In genomic region chr9:53705992-53706696, GRCm38 (mm10) we compare ENCODE assay signal across 8 mouse cellular contexts. TPM values are rescaled to one million over a fixed set of nuclear protein-coding genes. Genes with fewer than 3 reads are reported as not detected.
DNase-seq lines count a peak whose midpoint lies in the region; ATAC-seq and TF ChIP-seq lines count a peak whose summit lies in the region.

Rab39 (minus strand) TSS chr9:53706232.

- peak within 1 kb of the TSS; percentile 71 to 81 (median 78) for H3K4me3 ChIP-seq in CH12.LX (replicated peaks in 1 of 3; ENCODE audit: low read depth in 2 of 3, low read length in 2 of 3, poor library complexity in 1 of 3)
- peak within 1 kb of the TSS; percentile 65 for H3K4me3 ChIP-seq in forebrain, embryonic 13.5 days
- H3K4me3 ChIP-seq in liver, postnatal 0 days (ENCODE audit: low read depth, low read length): peak within 1 kb of the TSS; percentile 49
- peak within 1 kb of the TSS; percentile 73 for H3K4me3 ChIP-seq in neural tube, embryonic 13.5 days

- intact Hi-C loops in heart, postnatal 10 days (cut with DNase I): no loop called here

- peaks cover 1% of the 10 kb centered on the region for H3K27me3 ChIP-seq in CH12.LX (replicated peaks)
- H3K27me3 ChIP-seq in forebrain, embryonic 13.5 days: no peaks in the 10 kb centered on the region
- H3K27me3 ChIP-seq in liver, postnatal 0 days (ENCODE audit: insufficient read depth, low read length): peaks cover 7% of the 10 kb centered on the region
- no peaks in the 10 kb centered on the region for H3K27me3 ChIP-seq in neural tube, embryonic 13.5 days

- peak within 1 kb of the TSS; percentile 24; the same call in 1 of the 2 replicates for H3K27ac ChIP-seq in CH12.LX (ENCODE audit: insufficient read depth, low read depth)
- H3K27ac ChIP-seq in forebrain, embryonic 13.5 days: no peak within 1 kb of the TSS
- H3K27ac ChIP-seq in liver, postnatal 0 days (ENCODE audit: low read depth): peak within 1 kb of the TSS; percentile 55; the same call in 1 of the 2 replicates
- peak within 1 kb of the TSS; percentile 52 for H3K27ac ChIP-seq in neural tube, embryonic 13.5 days (replicated peaks)

- TF ChIP-seq EP300 in CH12.LX (IDR thresholded peaks at IDR 0.05; ENCODE audit: low read length): no peak
- no peak for TF ChIP-seq EP300 in liver, postnatal 0 days (IDR thresholded peaks at IDR 0.05; ENCODE audit: low read depth)

- peak within 1 kb of the TSS; percentile 79 for H3K4me2 ChIP-seq in CH12.LX (ENCODE audit: insufficient read depth, low read depth, poor library complexity, severe bottlenecking)
- H3K4me2 ChIP-seq in forebrain, embryonic 13.5 days: peak within 1 kb of the TSS; percentile 76
- H3K4me2 ChIP-seq in liver, postnatal 0 days (ENCODE audit: low read depth, low read length): peak within 1 kb of the TSS; percentile 74
- peak within 1 kb of the TSS; percentile 66 for H3K4me2 ChIP-seq in neural tube, embryonic 13.5 days

- dilution Hi-C loops in CH12.LX (cut with MboI; ENCODE audit: extremely low pct_ligation_motif_present, extremely low pct_unique_long_range_greater_than_20kb, low sequenced_read_pairs): no loop called here

- no peaks in the 10 kb centered on the region for H3K36me3 ChIP-seq in CH12.LX (replicated peaks in 1 of 2; ENCODE audit: control insufficient read depth in 1 of 2, insufficient read depth in 1 of 2, low read length in 1 of 2)
- no peaks in the 10 kb centered on the region for H3K36me3 ChIP-seq in forebrain, embryonic 13.5 days (ENCODE audit: poor library complexity, severe bottlenecking)
- H3K36me3 ChIP-seq in liver, postnatal 0 days (replicated peaks; ENCODE audit: insufficient read depth, low read length): no peaks in the 10 kb centered on the region
- no peaks in the 10 kb centered on the region for H3K36me3 ChIP-seq in neural tube, embryonic 13.5 days

- peaks cover 0 to 10% of the 10 kb centered on the region in 2 experiments; a peak in 2 of 4 replicates for H3K4me1 ChIP-seq in CH12.LX (ENCODE audit: control insufficient read depth in 1 of 2, insufficient read depth in 2 of 2)
- H3K4me1 ChIP-seq in forebrain, embryonic 13.5 days: peaks cover 10% of the 10 kb centered on the region
- H3K4me1 ChIP-seq in liver, postnatal 0 days (ENCODE audit: insufficient read depth): peaks cover 8% of the 10 kb centered on the region
- peaks cover 14% of the 10 kb centered on the region for H3K4me1 ChIP-seq in neural tube, embryonic 13.5 days (replicated peaks)

- TF ChIP-seq CTCF in CH12.LX (conservative IDR thresholded peaks at IDR 0.05 in 1 of 2, IDR thresholded peaks at IDR 0.05 in 1 of 2; ENCODE audit: low read depth in 2 of 2, low read length in 2 of 2): no peak
- TF ChIP-seq CTCF in liver, postnatal 0 days (IDR thresholded peaks at IDR 0.05; ENCODE audit: low read depth): no peak

- H3K9me3 ChIP-seq in CH12.LX (replicated peaks; ENCODE audit: low read length): no peaks in the 10 kb centered on the region
- H3K9me3 ChIP-seq in forebrain, embryonic 13.5 days (replicated peaks): no peaks in the 10 kb centered on the region
- no peaks in the 10 kb centered on the region for H3K9me3 ChIP-seq in liver, postnatal 0 days (ENCODE audit: low read length)
- no peaks in the 10 kb centered on the region for H3K9me3 ChIP-seq in neural tube, embryonic 13.5 days

- no peak for TF ChIP-seq POLR2A in CH12.LX (IDR thresholded peaks at IDR 0.05; ENCODE audit: low read depth, low read length)

- in situ Hi-C loops in CH12.LX (cut with MboI; ENCODE audit: low pct_ligation_motif_present, low pct_unique_long_range_greater_than_20kb, low sequenced_read_pairs): no loop called here

- 0 out of 2 replicates have a peak, but pooled peaks cover 2% of the 10 kb centered on the region for H3K79me2 ChIP-seq in CH12.LX (replicated peaks; ENCODE audit: control insufficient read depth, extremely low read depth, insufficient read depth, poor library complexity, severe bottlenecking)

- peak within 1 kb of the TSS; percentile 69; the same call in 1 of the 2 replicates for H3K9ac ChIP-seq in CH12.LX (ENCODE audit: insufficient read depth, low read depth)
- H3K9ac ChIP-seq in forebrain, embryonic 13.5 days: peak within 1 kb of the TSS; percentile 73
- no peak within 1 kb of the TSS; the same call in 1 of the 2 replicates for H3K9ac ChIP-seq in liver, postnatal 0 days (replicated peaks)
- peak within 1 kb of the TSS; percentile 71 for H3K9ac ChIP-seq in neural tube, embryonic 13.5 days

- under 1% methylated on average over 49 of the region's 49 CpGs for WGBS in forebrain, embryonic 13.5 days
- under 1% methylated on average over 47 of the region's 49 CpGs for WGBS in liver, postnatal 0 days (ENCODE audit: insufficient replicate concordance)
- under 1% methylated on average over 43 of the region's 49 CpGs for WGBS in neural tube, embryonic 13.5 days

- no peak for TF ChIP-seq RAD21 in CH12.LX (IDR thresholded peaks at IDR 0.05; ENCODE audit: low read depth, low read length)

- ATAC-seq in cerebellum, adult (ENCODE audit: insufficient number of reproducible peaks, low FRiP score, low TSS enrichment): peak; percentile 72
- peak; percentile 98 for ATAC-seq in forebrain, embryonic 13.5 days
- peak; percentile 89 for ATAC-seq in liver, postnatal 0 days
- peak; percentile 97 for ATAC-seq in neural tube, embryonic 13.5 days (ENCODE audit: low read depth)

- DNase-seq in CH12.LX (ENCODE audit: extremely low read depth): peak; percentile 95
- DNase-seq in heart, postnatal 10 days: peak; percentile 73 to 81
- peak; percentile 84 for DNase-seq in layer of hippocampus, adult 11-12 months (ENCODE audit: low spot score)
- DNase-seq in liver, postnatal 0 days: peak; percentile 91
- DNase-seq in telencephalon, adult 2 months (ENCODE audit: low read depth, low spot score): peak; percentile 72

TF ChIP-seq in CH12.LX, 34 proteins besides CTCF, POLR2A, EP300 and RAD21 (continues in another document):
- TF ChIP-seq RCOR1 (conservative IDR thresholded peaks at IDR 0.05; ENCODE audit: low read depth, low read length): no peak
- TF ChIP-seq UBTF (IDR thresholded peaks at IDR 0.05; ENCODE audit: low read depth, low read length): no peak
- TF ChIP-seq MYC (IDR thresholded peaks at IDR 0.05; ENCODE audit: low read depth, low read length): no peak
- TF ChIP-seq BHLHE40 (IDR thresholded peaks at IDR 0.05; ENCODE audit: low read depth, low read length): 0 out of 2 replicates have a peak, but pooled peaks have one; percentile 11
- TF ChIP-seq ZKSCAN1 (IDR thresholded peaks at IDR 0.05; ENCODE audit: borderline replicate concordance, low read depth, low read length): no peak
- TF ChIP-seq IRF4 (IDR thresholded peaks at IDR 0.05; ENCODE audit: low read depth, low read length): no peak
- no peak for TF ChIP-seq ZNF384 (IDR thresholded peaks at IDR 0.05; ENCODE audit: low read depth, low read length)
- TF ChIP-seq TCF12 (IDR thresholded peaks at IDR 0.05; ENCODE audit: low read depth, low read length): no peak
- TF ChIP-seq JUND (conservative IDR thresholded peaks at IDR 0.05; ENCODE audit: low read depth, low read length): no peak
- no peak for TF ChIP-seq ZC3H11A (IDR thresholded peaks at IDR 0.05; ENCODE audit: low read depth, low read length)
- no peak for TF ChIP-seq NELFE (IDR thresholded peaks at IDR 0.05; ENCODE audit: low read depth, low read length)
- peak; percentile 75; the same call in 1 of the 2 replicates for TF ChIP-seq CHD2 (IDR thresholded peaks at IDR 0.05; ENCODE audit: low read length)
- TF ChIP-seq ZMIZ1 (IDR thresholded peaks at IDR 0.05; ENCODE audit: low read depth, low read length): 0 out of 2 replicates have a peak, but pooled peaks have one; percentile 19
- TF ChIP-seq MEF2A (IDR thresholded peaks at IDR 0.05; ENCODE audit: borderline replicate concordance, low read depth, low read length): 0 out of 2 replicates have a peak, but pooled peaks have one; percentile 36
- no peak for TF ChIP-seq MAFK (IDR thresholded peaks at IDR 0.05; ENCODE audit: insufficient replicate concordance, low read length)
- no peak for TF ChIP-seq POLR2AphosphoS2 (IDR thresholded peaks at IDR 0.05; ENCODE audit: low read depth, low read length)
- TF ChIP-seq ELF1 (IDR thresholded peaks at IDR 0.05; ENCODE audit: low read depth, low read length): peak; percentile 53
- peak; percentile 95 for TF ChIP-seq MXI1 (IDR thresholded peaks at IDR 0.05; ENCODE audit: low read depth, low read length)
- TF ChIP-seq USF1 (IDR thresholded peaks at IDR 0.05; ENCODE audit: low read depth, low read length): no peak
- no peak for TF ChIP-seq CHD1 (IDR thresholded peaks at IDR 0.05; ENCODE audit: low read depth, low read length)
- TF ChIP-seq NRF1 (IDR thresholded peaks at IDR 0.05; ENCODE audit: low read depth, low read length): peak; percentile 45; the same call in 1 of the 2 replicates
- no peak for TF ChIP-seq GABPA (IDR thresholded peaks at IDR 0.05; ENCODE audit: insufficient replicate concordance, low read depth, low read length)
- TF ChIP-seq PAX5 (IDR thresholded peaks at IDR 0.05; ENCODE audit: low read length): no peak
- TF ChIP-seq SMC3 (IDR thresholded peaks at IDR 0.05; ENCODE audit: low read depth, low read length): no peak
- TF ChIP-seq MAZ (IDR thresholded peaks at IDR 0.05; ENCODE audit: low read depth, low read length): no peak
- TF ChIP-seq MAX (IDR thresholded peaks at IDR 0.05; ENCODE audit: low read length): 0 out of 2 replicates have a peak, but pooled peaks have one; percentile 2
- TF ChIP-seq USF2 (conservative IDR thresholded peaks at IDR 0.05; ENCODE audit: low read depth, low read length): no peak
- TF ChIP-seq SIN3A (IDR thresholded peaks at IDR 0.05; ENCODE audit: low read length): peak; percentile 97
- no peak for TF ChIP-seq KAT2A (IDR thresholded peaks at IDR 0.05; ENCODE audit: insufficient replicate concordance, low read length)
- no peak for TF ChIP-seq E2F4 (IDR thresholded peaks at IDR 0.05; ENCODE audit: insufficient replicate concordance, low read depth, low read length)
- TF ChIP-seq TBP (conservative IDR thresholded peaks at IDR 0.05; ENCODE audit: low read depth, low read length): no peak; the same call in 1 of the 2 replicates
- TF ChIP-seq HCFC1 (IDR thresholded peaks at IDR 0.05; ENCODE audit: low read depth, low read length): no peak
- no peak for TF ChIP-seq ETS1 (conservative IDR thresholded peaks at IDR 0.05; ENCODE audit: low read depth, low read length)

RNA-seq across cellular contexts. Expression of gene Rab39, which starts in this region (rescaled TPM):
- total RNA-seq in CH12.LX (2012; rRNA removed) (2.1 and 2.4 TPM in 2 replicates), CH12.LX (2014; rRNA removed) (2.7 and 2.8 TPM in 2 replicates)
- polyA plus RNA-seq in CH12.LX (2012; ENCODE audit: insufficient read length, low read depth): 0.91 and 1.00 TPM in 2 replicates
- polyA plus RNA-seq in forebrain, embryonic 13.5 days (2015; fragmentation: Nextera tagmentation; extraction: Ambion mirVana): 3.1 and 4.2 TPM in 2 replicates
- under 1 TPM; 0.07 to 0.12 TPM for total RNA-seq in heart, postnatal 10 days (2021)
- 0.90 and 1.1 TPM in 2 replicates for polyA plus RNA-seq in liver, postnatal 0 days (2015; fragmentation: Nextera tagmentation; extraction: Ambion mirVana)
- 4.3 and 5.1 TPM in 2 replicates for polyA plus RNA-seq in neural tube, embryonic 13.5 days (2015; fragmentation: Nextera tagmentation; extraction: Ambion mirVana)

Comparison
In these comparisons a context has a peak if more than half of its experiments do, and no peak if none do; other contexts are left out.
1. Peak in DNase-seq in heart, postnatal 10 days; RNA of the gene not detected or under 1 TPM.